Mouse (Mus musculus): Measurements from ENCODE around the gene Ces1d.
"Not testable (repeated sequence)": the region's sequence is repeated elsewhere in the genome, so short reads cannot be mapped to it uniquely, and the experiment has no call there.

Ces1d gene

GRCm38 (mm10) chr8:93197685-93198525 is at the start of gene Ces1d:
Ces1d (minus strand) TSS chr8:93197838.
- H3K36me3 ChIP-seq (ENCODE audit: control insufficient read depth, insufficient read depth, low read length, poor library complexity, severe bottlenecking) = no peaks in the 10 kb centered on the region
- H3K27me3 ChIP-seq (ENCODE audit: control insufficient read depth, insufficient read depth, low read length, poor library complexity, severe bottlenecking) = no peaks in the 10 kb centered on the region
- DNase-seq (ENCODE audit: low read depth, low spot score) = no peak

- Histone ChIP-seq H3K27me3 (ENCODE audit: control insufficient read depth, insufficient read depth, low read length, poor library complexity, severe bottlenecking) (no peaks in the 10 kb centered on the region; the same call in 1 of the 2 replicates), H3K36me3 (ENCODE audit: control insufficient read depth, insufficient read depth, low read length, poor library complexity, severe bottlenecking) (no peaks in the 10 kb centered on the region)
- DNase-seq (ENCODE audit: low read depth, low spot score) = no peak
These were observed 48.4 kb upstream of the Ces1d start for GRCm38 (mm10) chr8:93246057-93246456.

- no peak for DNase-seq (ENCODE audit: low read depth, low spot score)
- H3K27me3 ChIP-seq (ENCODE audit: control insufficient read depth, insufficient read depth, low read length, poor library complexity, severe bottlenecking) = no peaks in the 10 kb centered on the region; the same call in 1 of the 2 replicates
- H3K36me3 ChIP-seq (ENCODE audit: control insufficient read depth, insufficient read depth, low read length, poor library complexity, severe bottlenecking) = no peaks in the 10 kb centered on the region
These were observed 42.2 kb upstream of the Ces1d start for GRCm38 (mm10) chr8:93239884-93240283.

GRCm38 (mm10) chr8:93235681-93236080 is 38.0 kb upstream of the Ces1d start:
- Histone ChIP-seq H3K36me3 (ENCODE audit: control insufficient read depth, insufficient read depth, low read length, poor library complexity, severe bottlenecking) (no peaks in the 10 kb centered on the region), H3K27me3 (ENCODE audit: control insufficient read depth, insufficient read depth, low read length, poor library complexity, severe bottlenecking) (no peaks in the 10 kb centered on the region)
- DNase-seq (ENCODE audit: low read depth, low spot score) = no peak

- no peaks in the 10 kb centered on the region for H3K36me3 ChIP-seq (ENCODE audit: control insufficient read depth, insufficient read depth, low read length, poor library complexity, severe bottlenecking)
- no peaks in the 10 kb centered on the region for H3K27me3 ChIP-seq (ENCODE audit: control insufficient read depth, insufficient read depth, low read length, poor library complexity, severe bottlenecking)
- no peak for DNase-seq (ENCODE audit: low read depth, low spot score)
These were observed 37.1 kb upstream of the Ces1d start for GRCm38 (mm10) chr8:93234706-93235105.

- DNase-seq (ENCODE audit: low read depth, low spot score) = no peak
- Histone ChIP-seq H3K27me3 (ENCODE audit: control insufficient read depth, insufficient read depth, low read length, poor library complexity, severe bottlenecking) (no peaks in the 10 kb centered on the region), H3K36me3 (ENCODE audit: control insufficient read depth, insufficient read depth, low read length, poor library complexity, severe bottlenecking) (no peaks in the 10 kb centered on the region)
These were observed 36.4 kb upstream of the Ces1d start for GRCm38 (mm10) chr8:93234068-93234467.

GRCm38 (mm10) chr8:93229446-93229845 is 31.8 kb upstream of the Ces1d start, which contains the start of gene Ces1e:
Ces1e (minus strand) TSS chr8:93229619.
- DNase-seq (ENCODE audit: low read depth, low spot score) = no peak
- H3K36me3 ChIP-seq (ENCODE audit: control insufficient read depth, insufficient read depth, low read length, poor library complexity, severe bottlenecking) = no peaks in the 10 kb centered on the region
- H3K27me3 ChIP-seq (ENCODE audit: control insufficient read depth, insufficient read depth, low read length, poor library complexity, severe bottlenecking) = no peaks in the 10 kb centered on the region

- H3K27me3 ChIP-seq (ENCODE audit: control insufficient read depth, insufficient read depth, low read length, poor library complexity, severe bottlenecking) = no peaks in the 10 kb centered on the region
- no peaks in the 10 kb centered on the region for H3K36me3 ChIP-seq (ENCODE audit: control insufficient read depth, insufficient read depth, low read length, poor library complexity, severe bottlenecking)
- DNase-seq (ENCODE audit: low read depth, low spot score) = no peak
These were observed 31.2 kb upstream of the Ces1d start for GRCm38 (mm10) chr8:93228673-93229370.

GRCm38 (mm10) chr8:93226471-93226870 is 28.8 kb upstream of the Ces1d start:
- H3K36me3 ChIP-seq (ENCODE audit: control insufficient read depth, insufficient read depth, low read length, poor library complexity, severe bottlenecking); DNase-seq (ENCODE audit: low read depth, low spot score); H3K27me3 ChIP-seq (ENCODE audit: control insufficient read depth, insufficient read depth, low read length, poor library complexity, severe bottlenecking): not testable (repeated sequence)

- no peak for DNase-seq (ENCODE audit: low read depth, low spot score)
- Histone ChIP-seq H3K27me3 (ENCODE audit: control insufficient read depth, insufficient read depth, low read length, poor library complexity, severe bottlenecking) (no peaks in the 10 kb centered on the region), H3K36me3 (ENCODE audit: control insufficient read depth, insufficient read depth, low read length, poor library complexity, severe bottlenecking) (no peaks in the 10 kb centered on the region)
These were observed 24.3 kb upstream of the Ces1d start for GRCm38 (mm10) chr8:93221896-93222295.

- DNase-seq (ENCODE audit: low read depth, low spot score) = no peak
These were observed 20.2 kb upstream of the Ces1d start for GRCm38 (mm10) chr8:93217867-93218266.

GRCm38 (mm10) chr8:93217375-93217774 is 19.7 kb upstream of the Ces1d start:
- Histone ChIP-seq H3K36me3 (ENCODE audit: control insufficient read depth, insufficient read depth, low read length, poor library complexity, severe bottlenecking) (no peaks in the 10 kb centered on the region), H3K27me3 (ENCODE audit: control insufficient read depth, insufficient read depth, low read length, poor library complexity, severe bottlenecking) (no peaks in the 10 kb centered on the region)
- no peak for DNase-seq (ENCODE audit: low read depth, low spot score)

More at GRCm38 (mm10) chr8:93217867-93218266, 20.2 kb upstream of the Ces1d start:
- no peaks in the 10 kb centered on the region for H3K36me3 ChIP-seq (ENCODE audit: control insufficient read depth, insufficient read depth, low read length, poor library complexity, severe bottlenecking)
- no peaks in the 10 kb centered on the region for H3K27me3 ChIP-seq (ENCODE audit: control insufficient read depth, insufficient read depth, low read length, poor library complexity, severe bottlenecking)

GRCm38 (mm10) chr8:93211091-93211490 is 13.5 kb upstream of the Ces1d start:
- DNase-seq (ENCODE audit: low read depth, low spot score) = no peak
- Histone ChIP-seq H3K27me3 (ENCODE audit: control insufficient read depth, insufficient read depth, low read length, poor library complexity, severe bottlenecking) (no peaks in the 10 kb centered on the region), H3K36me3 (ENCODE audit: control insufficient read depth, insufficient read depth, low read length, poor library complexity, severe bottlenecking) (no peaks in the 10 kb centered on the region)

GRCm38 (mm10) chr8:93199146-93199545 is 1.5 kb upstream of the Ces1d start:
- not testable (repeated sequence) for H3K36me3 ChIP-seq (ENCODE audit: control insufficient read depth, insufficient read depth, low read length, poor library complexity, severe bottlenecking); DNase-seq (ENCODE audit: low read depth, low spot score); H3K27me3 ChIP-seq (ENCODE audit: control insufficient read depth, insufficient read depth, low read length, poor library complexity, severe bottlenecking)

GRCm38 (mm10) chr8:93196436-93196835 is 1.2 kb downstream of the Ces1d start:
- no peaks in the 10 kb centered on the region for H3K27me3 ChIP-seq (ENCODE audit: control insufficient read depth, insufficient read depth, low read length, poor library complexity, severe bottlenecking)
- H3K36me3 ChIP-seq (ENCODE audit: control insufficient read depth, insufficient read depth, low read length, poor library complexity, severe bottlenecking) = no peaks in the 10 kb centered on the region
- no peak for DNase-seq (ENCODE audit: low read depth, low spot score)
